Mouse (Mus musculus) limb, embryonic 12.5 days (tissue): ENCODE measurements around the gene Lonrf2. TPM values are rescaled to one million over a fixed set of nuclear protein-coding genes. Genes with fewer than 3 reads are reported as not detected.

Source experiments
- ATAC-seq: fragments of 200-750 bp; cut with Nextera tagmentation; 2 replicates; pipeline ENCODE4 v1.8.0; 2017; ENCODE audit warnings: low read depth, moderate TSS enrichment; ENCODE audit not compliant: insufficient number of reproducible peaks, insufficient read depth, low FRiP score, low TSS enrichment
- H3K27ac ChIP-seq: fragments of 300-500 bp; sonication (generic); 2 replicates; pipeline ENCODE4 v1.5.1; 2016; ENCODE audit warnings: mild to moderate bottlenecking, moderate library complexity
- H3K27me3 ChIP-seq: fragments of 300-500 bp; sonication (generic); 2 replicates; pipeline ENCODE4 v1.6.1; 2016; ENCODE audit warnings: mild to moderate bottlenecking, moderate library complexity
- H3K36me3 ChIP-seq: fragments of 300-500 bp; sonication (generic); 2 replicates; pipeline ENCODE4 v1.6.1; 2016; ENCODE audit warnings: mild to moderate bottlenecking, moderate library complexity
- H3K4me1 ChIP-seq: fragments of 300-500 bp; sonication (generic); replicated peaks from 2 replicates; pipeline ENCODE4 v1.6.1; 2016
- H3K4me2 ChIP-seq: fragments of 300-500 bp; sonication (generic); 2 replicates; pipeline ENCODE4 v1.6.1; 2016; ENCODE audit warnings: mild to moderate bottlenecking, moderate library complexity
- H3K4me3 ChIP-seq: fragments of 300-500 bp; sonication (generic); replicated peaks from 2 replicates; pipeline ENCODE4 v1.5.1; 2016; ENCODE audit warnings: mild to moderate bottlenecking
- H3K9ac ChIP-seq: fragments of 300-500 bp; sonication (generic); replicated peaks from 2 replicates; pipeline ENCODE4 v1.6.1; 2016; ENCODE audit warnings: mild to moderate bottlenecking, moderate library complexity
- H3K9me3 ChIP-seq: fragments of 300-500 bp; sonication (generic); 2 replicates; pipeline ENCODE4 v1.6.1; 2016; ENCODE audit warnings: mild to moderate bottlenecking, moderate library complexity
- WGBS: fragments of 180-500 bp; shearing (Covaris S2); methylation state at CpG from one replicate; pipeline ENCODE4 v1.1.7; 2016; 5-methylcytosine and 5-hydroxymethylcytosine counted together
- polyA plus RNA-seq: library from polyadenylated mRNA; unstranded; fragments of >200 nt; fragmentation: Nextera tagmentation; extraction: Ambion mirVana; gene quantifications from 2 replicates; pipeline ENCODE4 v1.2.1, GENCODE M21; 2016

Lonrf2 gene
- polyA plus RNA-seq, 1 experiment from 2014 or later: 0.81 TPM

- H3K4me1 ChIP-seq: no peaks in the 10 kb centered on the region
- WGBS: 43% methylated on average over 3 of the region's 3 CpGs
- H3K27ac ChIP-seq: no peak overlapping the region
- H3K4me2 ChIP-seq: no peak overlapping the region
- H3K9ac ChIP-seq: no peak overlapping the region
- no peak for ATAC-seq
- no peak overlapping the region for H3K4me3 ChIP-seq
- no peaks in the 10 kb centered on the region for H3K36me3 ChIP-seq
- no peaks in the 10 kb centered on the region for H3K9me3 ChIP-seq
- H3K27me3 ChIP-seq: no peaks in the 10 kb centered on the region
These were observed 37.2 kb downstream of the Lonrf2 start for GRCm38 (mm10) chr1:38799304-38799703.

GRCm38 (mm10) chr1:38796936-38797335, 39.6 kb downstream of the Lonrf2 start:
- H3K9ac ChIP-seq: no peak overlapping the region

GRCm38 (mm10) chr1:38795496-38795895, 41.0 kb downstream of the Lonrf2 start:
- ATAC-seq: no peak
- Histone ChIP-seq H3K9ac (no peak overlapping the region), H3K4me2 (no peak overlapping the region), H3K4me3 (no peak overlapping the region), H3K4me1 (no peaks in the 10 kb centered on the region), H3K27ac (no peak overlapping the region), H3K27me3 (no peaks in the 10 kb centered on the region), H3K9me3 (no peaks in the 10 kb centered on the region), H3K36me3 (no peaks in the 10 kb centered on the region)
- 70% methylated on average over 5 of the region's 5 CpGs for WGBS

More at GRCm38 (mm10) chr1:38796936-38797335, 39.6 kb downstream of the Lonrf2 start:
- Histone ChIP-seq H3K27ac (no peak overlapping the region), H3K9me3 (no peaks in the 10 kb centered on the region), H3K4me3 (no peak overlapping the region), H3K27me3 (no peaks in the 10 kb centered on the region), H3K4me2 (no peak overlapping the region), H3K4me1 (no peaks in the 10 kb centered on the region), H3K36me3 (no peaks in the 10 kb centered on the region)
- 84% methylated on average over 6 of the region's 6 CpGs for WGBS
- ATAC-seq: no peak

GRCm38 (mm10) chr1:38791016-38791810, 45.3 kb downstream of the Lonrf2 start:
- Histone ChIP-seq H3K27ac (no peak overlapping the region), H3K4me1 (peaks cover 3% of the 10 kb centered on the region; the same call in 1 of the 2 replicates), H3K27me3 (peaks cover 14% of the 10 kb centered on the region), H3K36me3 (no peaks in the 10 kb centered on the region), H3K4me3 (no peak overlapping the region), H3K4me2 (no peak overlapping the region), H3K9ac (no peak overlapping the region), H3K9me3 (no peaks in the 10 kb centered on the region)
- no peak for ATAC-seq
- WGBS: 83% methylated on average over 9 of the region's 9 CpGs

GRCm38 (mm10) chr1:38789988-38790602, 46.4 kb downstream of the Lonrf2 start:
- 0 out of 2 replicates have a peak overlapping the region, but pooled peaks have one; percentile 24 for H3K27ac ChIP-seq
- ATAC-seq: no peak
- no peak overlapping the region for H3K4me3 ChIP-seq
- no peaks in the 10 kb centered on the region for H3K36me3 ChIP-seq
- no peak overlapping the region for H3K9ac ChIP-seq
- WGBS: 47% methylated on average over 7 of the region's 7 CpGs
- H3K4me2 ChIP-seq: no peak overlapping the region
- peaks cover 23% of the 10 kb centered on the region for H3K27me3 ChIP-seq
- peaks cover 6% of the 10 kb centered on the region; the same call in 1 of the 2 replicates for H3K4me1 ChIP-seq
- no peaks in the 10 kb centered on the region for H3K9me3 ChIP-seq

GRCm38 (mm10) chr1:38788904-38789303, 47.6 kb downstream of the Lonrf2 start:
- no peak for ATAC-seq
- WGBS: 72% methylated on average over 3 of the region's 3 CpGs
- Histone ChIP-seq H3K4me2 (no peak overlapping the region), H3K9me3 (no peaks in the 10 kb centered on the region), H3K4me3 (no peak overlapping the region), H3K4me1 (peaks cover 6% of the 10 kb centered on the region; the same call in 1 of the 2 replicates), H3K36me3 (no peaks in the 10 kb centered on the region), H3K27ac (no peak overlapping the region), H3K9ac (no peak overlapping the region), H3K27me3 (peaks cover 25% of the 10 kb centered on the region)

- no peak for ATAC-seq
- no peaks in the 10 kb centered on the region for H3K36me3 ChIP-seq
- H3K27ac ChIP-seq: no peak overlapping the region
- no peak overlapping the region for H3K9ac ChIP-seq
- H3K4me2 ChIP-seq: no peak overlapping the region
- no peaks in the 10 kb centered on the region for H3K9me3 ChIP-seq
- peaks cover 25% of the 10 kb centered on the region for H3K27me3 ChIP-seq
- no peak overlapping the region for H3K4me3 ChIP-seq
- peaks cover 6% of the 10 kb centered on the region; the same call in 1 of the 2 replicates for H3K4me1 ChIP-seq
- WGBS: 11% methylated on average over 5 of the region's 5 CpGs
These were observed 49.1 kb downstream of the Lonrf2 start for GRCm38 (mm10) chr1:38787443-38787842.

- no peak overlapping the region for H3K27ac ChIP-seq
- ATAC-seq: no peak
- WGBS: 63% methylated on average over 7 of the region's 7 CpGs
These were observed 50.2 kb downstream of the Lonrf2 start for GRCm38 (mm10) chr1:38786358-38786757.

GRCm38 (mm10) chr1:38778271-38778670, 58.2 kb downstream of the Lonrf2 start:
- Histone ChIP-seq H3K4me3 (no peak overlapping the region), H3K36me3 (no peaks in the 10 kb centered on the region), H3K27ac (no peak overlapping the region), H3K4me2 (no peak overlapping the region), H3K27me3 (no peaks in the 10 kb centered on the region), H3K9ac (no peak overlapping the region), H3K9me3 (peaks cover under 1% of the 10 kb centered on the region; the same call in 1 of the 2 replicates), H3K4me1 (peaks cover 5% of the 10 kb centered on the region)
- whole genome bisulfite sequencing: 100% methylated on average over 1 of the region's 1 CpGs
- no peak for ATAC-seq

More at GRCm38 (mm10) chr1:38786358-38786757, 50.2 kb downstream of the Lonrf2 start:
- Histone ChIP-seq H3K36me3 (no peaks in the 10 kb centered on the region), H3K9me3 (no peaks in the 10 kb centered on the region), H3K27me3 (peaks cover 25% of the 10 kb centered on the region), H3K4me2 (no peak overlapping the region), H3K4me1 (peaks cover 6% of the 10 kb centered on the region; the same call in 1 of the 2 replicates), H3K4me3 (no peak overlapping the region), H3K9ac (no peak overlapping the region)

GRCm38 (mm10) chr1:38777500-38777899, 59.0 kb downstream of the Lonrf2 start:
- Histone ChIP-seq H3K4me3 (no peak overlapping the region), H3K27me3 (no peaks in the 10 kb centered on the region), H3K27ac (0 out of 2 replicates have a peak overlapping the region, but pooled peaks have one; percentile 2), H3K4me2 (no peak overlapping the region), H3K36me3 (no peaks in the 10 kb centered on the region), H3K9me3 (peaks cover 4% of the 10 kb centered on the region; the same call in 1 of the 2 replicates), H3K4me1 (peaks cover 5% of the 10 kb centered on the region), H3K9ac (no peak overlapping the region)
- WGBS: 67% methylated on average over 7 of the region's 7 CpGs
- ATAC-seq: no peak

GRCm38 (mm10) chr1:38775713-38776112, 60.8 kb downstream of the Lonrf2 start:
- 92% methylated on average over 5 of the region's 5 CpGs for WGBS

More at GRCm38 (mm10) chr1:38775713-38776112, 60.8 kb downstream of the Lonrf2 start:
- Histone ChIP-seq H3K4me3 (no peak overlapping the region), H3K4me2 (no peak overlapping the region), H3K36me3 (no peaks in the 10 kb centered on the region), H3K27me3 (no peaks in the 10 kb centered on the region), H3K27ac (no peak overlapping the region), H3K9ac (no peak overlapping the region), H3K9me3 (peaks cover 4% of the 10 kb centered on the region; the same call in 1 of the 2 replicates), H3K4me1 (peaks cover 9% of the 10 kb centered on the region)
- ATAC-seq: no peak
